ENCODE assay signal across 15 mouse cellular contexts in the genomic region with DNA sequence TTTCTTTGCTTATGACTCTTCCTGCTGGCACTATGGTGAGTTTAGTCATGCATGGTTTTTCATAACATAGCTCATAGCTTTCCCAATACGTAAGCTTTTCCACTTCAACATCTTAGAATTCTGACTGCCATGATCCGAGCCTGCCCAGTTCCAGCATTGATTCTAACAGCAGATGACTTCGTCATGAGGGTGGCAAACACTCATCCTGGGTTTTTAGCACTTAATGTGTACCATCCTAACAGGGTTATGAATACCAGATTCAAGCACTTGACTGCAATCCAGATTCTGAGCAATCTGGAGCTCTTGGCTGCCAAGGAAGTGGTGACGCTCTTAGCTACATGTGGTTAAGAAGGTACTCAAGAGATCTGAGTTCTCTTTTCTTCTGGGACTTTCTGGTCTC.
DNase-seq lines count a peak whose midpoint lies in the region; ATAC-seq and TF ChIP-seq lines count a peak whose summit lies in the region.
"Had no signal": no experiment of that assay in that cellular context is flagged by ENCODE, and none has a peak within 500 bp of the region (broad histone marks: within the 10 kb centered on the region; RNA-seq: fewer than 3 reads in every experiment).

No protein-coding gene starts in this region.

- no peak for TF ChIP-seq POLR2A in lung, adult 2 months (IDR thresholded peaks at IDR 0.05; ENCODE audit: borderline replicate concordance, extremely low read depth, low read depth, low read length)

- peak overlapping the region; percentile 16; the same call in 1 of the 2 replicates for H3K27ac ChIP-seq in gastrocnemius, adult 2 months
- H3K27ac ChIP-seq in midbrain, embryonic 16.5 days (ENCODE audit: low read length) = no peak overlapping the region
- H3K27ac ChIP-seq: hindbrain, embryonic 14.5 days; kidney, postnatal 0 days; left cerebral cortex, adult 2 months; limb, embryonic 12.5 days; liver, embryonic 13.5 days; midbrain, embryonic 15.5 days had no signal

- H3K27me3 ChIP-seq in midbrain, embryonic 16.5 days (ENCODE audit: control insufficient read depth, insufficient read depth, low read depth, low read length) = no peaks in the 10 kb centered on the region
- H3K27me3 ChIP-seq: limb, embryonic 12.5 days; liver, embryonic 13.5 days; midbrain, embryonic 15.5 days had no signal

- H3K9ac ChIP-seq in midbrain, embryonic 16.5 days (ENCODE audit: low read depth, low read length) = no peak overlapping the region
- H3K9ac ChIP-seq: hindbrain, embryonic 14.5 days; limb, embryonic 12.5 days; liver, embryonic 13.5 days; midbrain, embryonic 15.5 days had no signal

- intact Hi-C loops in gastrocnemius, adult 2 months (cut with DNase I) = no loop called here

- H3K4me2 ChIP-seq in midbrain, embryonic 16.5 days (ENCODE audit: low read length) = no peak overlapping the region
- H3K4me2 ChIP-seq: hindbrain, embryonic 14.5 days; limb, embryonic 12.5 days; liver, embryonic 13.5 days; midbrain, embryonic 15.5 days had no signal

- H3K9me3 ChIP-seq in midbrain, embryonic 16.5 days (replicated peaks; ENCODE audit: control insufficient read depth, low read length, poor library complexity, severe bottlenecking) = no peaks in the 10 kb centered on the region
- H3K9me3 ChIP-seq: limb, embryonic 12.5 days; liver, embryonic 13.5 days; midbrain, embryonic 15.5 days had no signal

- no peak overlapping the region for H3K4me3 ChIP-seq in gastrocnemius, adult 2 months
- H3K4me3 ChIP-seq in lung, adult 2 months (replicated peaks; ENCODE audit: extremely low read depth, low read depth, low read length) = no peak overlapping the region
- H3K4me3 ChIP-seq in midbrain, embryonic 16.5 days (ENCODE audit: low read depth, low read length) = no peak overlapping the region
- H3K4me3 ChIP-seq: left cerebral cortex, adult 2 months; limb, embryonic 12.5 days; liver, embryonic 13.5 days; midbrain, embryonic 15.5 days had no signal

- H3K4me1 ChIP-seq in lung, adult 2 months (ENCODE audit: control insufficient read depth, insufficient read depth, low read length) = peaks cover 3% of the 10 kb centered on the region
- no peaks in the 10 kb centered on the region for H3K4me1 ChIP-seq in midbrain, embryonic 16.5 days (ENCODE audit: control insufficient read depth, insufficient read depth, low read length)
- H3K4me1 ChIP-seq: limb, embryonic 12.5 days; liver, embryonic 13.5 days; midbrain, embryonic 15.5 days had no signal

- H3K36me3 ChIP-seq in midbrain, embryonic 16.5 days (ENCODE audit: control insufficient read depth, insufficient read depth, low read length) = no peaks in the 10 kb centered on the region
- H3K36me3 ChIP-seq: limb, embryonic 12.5 days; liver, embryonic 13.5 days; midbrain, embryonic 15.5 days had no signal

- no peak for DNase-seq in gastrocnemius, adult 2 months
- DNase-seq in gastrocnemius, postnatal 25 days = no peak
- peak; percentile 19 for DNase-seq in lung, postnatal 36 days
- DNase-seq in lung, adult 2 months = no peak
- DNase-seq in layer of hippocampus, adult 8-10 months (ENCODE audit: low spot score in 2 of 2) = peak; percentile 19 to 25
- no peak for DNase-seq in left cerebral cortex, adult 11 months (ENCODE audit: low spot score)
- DNase-seq: gastrocnemius, postnatal 36 days; liver, embryonic 13.5 days had no signal

- 55% methylated on average over 4 of the region's 4 CpGs for WGBS in lung, adult 2 months
- 92% methylated on average over 4 of the region's 4 CpGs for WGBS in midbrain, embryonic 16.5 days

- ATAC-seq in midbrain, embryonic 16.5 days = no peak
- ATAC-seq: intestine, postnatal 0 days; midbrain, embryonic 15.5 days had no signal

- no peak for TF ChIP-seq CTCF in gastrocnemius, adult 2 months (IDR thresholded peaks at IDR 0.05)
- no peak for TF ChIP-seq CTCF in lung, adult 2 months (IDR thresholded peaks at IDR 0.05; ENCODE audit: insufficient read depth, low read length)

Comparison
In these comparisons a context has a peak if more than half of its experiments do, and no peak if none do; other contexts are left out.
1. DNase-seq: peak in lung, postnatal 36 days (single experiment) and layer of hippocampus, adult 8-10 months (2 of 2); none in gastrocnemius, adult 2 months (single experiment), gastrocnemius, postnatal 25 days (single experiment), lung, adult 2 months (single experiment) and left cerebral cortex, adult 11 months (single experiment).